Mouse (Mus musculus) myocyte (in vitro differentiated cells): Measurements from ENCODE around the gene Pou2f2.
A peak's percentile ranks its signal among the peaks of the same experiment; 100 is the strongest.

Experiments used
- MYOD1 ChIP-seq, 3 experiments: IDR thresholded peaks; one replicate each; pipeline ENCODE4 v1.6.1; 2011; ENCODE audit warnings: control low read depth in 2 of 3, low read depth in 2 of 3, mild to moderate bottlenecking in 2 of 3, moderate library complexity in 1 of 3; ENCODE audit not compliant: insufficient read length in 2 of 3, control insufficient read depth in 1 of 3
- POLR2A ChIP-seq: IDR thresholded peaks from one replicate; pipeline ENCODE4 v1.6.1; 2011; ENCODE audit warnings: low read depth, mild to moderate bottlenecking, control low read depth, moderate library complexity; ENCODE audit not compliant: insufficient read length
- TCF12 ChIP-seq: IDR thresholded peaks from one replicate; pipeline ENCODE4 v1.6.1; 2011; ENCODE audit warnings: mild to moderate bottlenecking, control low read depth; ENCODE audit not compliant: poor library complexity, insufficient read depth, severe bottlenecking
- USF1 ChIP-seq: IDR thresholded peaks from one replicate; pipeline ENCODE4 v1.6.1; 2011; ENCODE audit warnings: low read depth, mild to moderate bottlenecking, control low read depth, moderate library complexity

DNA sequence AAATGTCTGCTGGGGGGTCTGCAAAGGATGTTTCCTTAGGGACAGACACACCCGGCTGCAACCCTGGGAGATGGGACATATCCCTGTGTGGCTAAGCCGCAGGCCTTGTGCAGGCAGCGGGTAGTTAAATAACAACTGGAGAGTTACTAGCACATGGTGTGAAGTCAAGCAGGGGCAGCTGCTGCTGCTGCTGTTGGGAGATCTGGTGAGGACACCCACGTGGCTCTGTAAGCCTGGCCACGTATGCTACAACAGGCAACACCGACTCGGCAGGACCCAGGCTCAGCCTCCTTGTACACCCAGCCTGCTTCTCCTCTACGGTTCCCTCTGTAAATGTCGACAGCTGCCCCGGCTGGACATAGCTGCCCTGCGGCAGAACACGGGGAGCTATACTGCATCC lies 137.6 kb downstream of the Pou2f2 start:
- TF ChIP-seq POLR2A (no peak), TCF12 (no peak), USF1 (no peak), MYOD1 (IDR thresholded peaks at IDR 0.05; ENCODE audit: control insufficient read depth in 1 of 3, insufficient read length in 2 of 3, low read depth in 2 of 3) (peak in 1 of 3 experiments; percentile 33)
